Mouse (Mus musculus) limb, embryonic 14.5 days (tissue): ENCODE measurements around the gene Vps33b. TPM values are rescaled to one million over a fixed set of nuclear protein-coding genes. Genes with fewer than 3 reads are reported as not detected.

Source experiments
- ATAC-seq: fragments of 200-750 bp; cut with Nextera tagmentation; 2 replicates; pipeline ENCODE4 v1.8.0; 2017; ENCODE audit warnings: low read depth, moderate number of reproducible peaks, moderate TSS enrichment; ENCODE audit not compliant: low FRiP score
- DNase-seq: peaks from one replicate; pipeline ENCODE4 v3.0.0-alpha.2; 2015; ENCODE audit warnings: low spot score
- H3K27ac ChIP-seq: fragments of 300-500 bp; sonication (generic); replicated peaks from 2 replicates; pipeline ENCODE4 v1.5.1; 2014; ENCODE audit warnings: low read depth, mild to moderate bottlenecking, low read length, moderate library complexity, mixed read lengths
- H3K27me3 ChIP-seq: fragments of 300-500 bp; sonication (generic); 2 replicates; pipeline ENCODE4 v1.6.1; 2014; ENCODE audit warnings: low read length, mixed read lengths; ENCODE audit not compliant: control insufficient read depth, insufficient read depth
- H3K36me3 ChIP-seq: fragments of 300-500 bp; sonication (generic); 2 replicates; pipeline ENCODE4 v1.6.1; 2014; ENCODE audit warnings: mild to moderate bottlenecking, low read length, moderate library complexity, mixed read lengths; ENCODE audit not compliant: control insufficient read depth, insufficient read depth
- H3K4me1 ChIP-seq: fragments of 300-500 bp; sonication (generic); 2 replicates; pipeline ENCODE4 v1.6.1; 2014; ENCODE audit warnings: antibody characterized with exemption, low read length, mixed read lengths; ENCODE audit not compliant: control insufficient read depth, insufficient read depth
- H3K4me2 ChIP-seq: fragments of 300-500 bp; sonication (generic); replicated peaks from 2 replicates; pipeline ENCODE4 v1.6.1; 2014; ENCODE audit warnings: low read depth, mild to moderate bottlenecking, low read length, moderate library complexity; ENCODE audit not compliant: severe bottlenecking
- H3K4me3 ChIP-seq: fragments of 300-500 bp; sonication (generic); replicated peaks from 2 replicates; pipeline ENCODE4 v1.5.1; 2014; ENCODE audit warnings: low read length
- H3K9ac ChIP-seq: fragments of 300-500 bp; sonication (generic); 2 replicates; pipeline ENCODE4 v1.6.1; 2014; ENCODE audit warnings: mild to moderate bottlenecking, low read depth, low read length, moderate library complexity; ENCODE audit not compliant: severe bottlenecking
- H3K9me3 ChIP-seq: fragments of 300-500 bp; sonication (generic); 2 replicates; pipeline ENCODE4 v1.6.1; 2016; ENCODE audit warnings: low read length; ENCODE audit not compliant: control insufficient read depth
- POLR2A ChIP-seq: fragments of 200-500 bp; IDR thresholded peaks from 2 replicates; pipeline ENCODE4 v1.8.0; 2012; ENCODE audit warnings: inconsistent platforms, mild to moderate bottlenecking, moderate library complexity, borderline replicate concordance; ENCODE audit not compliant: insufficient read depth, insufficient read length; ENCODE audit errors: extremely low read depth
- WGBS: fragments of 180-500 bp; shearing (Covaris S2); extraction: QIAGEN DNeasy Blood & Tissue Kit; methylation state at CpG from one replicate; pipeline ENCODE4 v1.1.7; 2014; 5-methylcytosine and 5-hydroxymethylcytosine counted together
- polyA plus RNA-seq, 2 experiments: library from polyadenylated mRNA; depleted of rRNA in 1 of 2; stranded (reverse) in 1 of 2; unstranded in 1 of 2; fragments of >200 nt; fragmentation: Nextera tagmentation in 1 of 2; extraction: Ambion mirVana in 1 of 2; gene quantifications; 2 replicates each; pipeline versions ENCODE4 v1.2.1 to v1.2.3; 2012 to 2014

Vps33b gene
- polyA plus RNA-seq, 2 experiments: 8.6 to 17.0 TPM

DNA sequence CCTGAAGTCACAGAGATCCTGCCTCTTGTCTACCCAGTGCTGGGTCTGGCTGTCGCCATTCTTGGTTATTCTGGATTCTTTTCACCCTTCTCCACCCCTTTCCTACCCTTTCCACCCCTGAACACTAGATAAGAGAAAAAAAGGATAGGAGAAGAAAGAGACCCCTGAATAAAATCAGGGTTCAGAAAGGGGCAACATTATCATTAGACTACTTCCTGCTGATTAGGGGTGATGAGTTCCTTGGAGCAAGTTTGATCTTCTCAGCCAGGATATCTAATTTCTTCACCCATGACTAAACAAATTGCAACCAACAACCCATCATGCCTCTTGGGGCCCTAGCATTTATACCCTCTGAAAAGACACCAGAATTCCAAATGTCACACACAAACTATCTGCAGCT, 1.7 kb upstream of the Vps33b start:
- Histone ChIP-seq H3K27me3 (no peaks in the 10 kb centered on the region), H3K4me1 (peaks cover 15% of the 10 kb centered on the region), H3K4me3 (no peak overlapping the region), H3K4me2 (no peak overlapping the region), H3K36me3 (peaks cover 31% of the 10 kb centered on the region), H3K27ac (no peak overlapping the region), H3K9ac (no peak overlapping the region), H3K9me3 (no peaks in the 10 kb centered on the region)
- TF ChIP-seq POLR2A: no peak
- no peak for ATAC-seq
- 66% methylated on average over 1 of the region's 1 CpGs for WGBS
- no peak for DNase-seq

DNA sequence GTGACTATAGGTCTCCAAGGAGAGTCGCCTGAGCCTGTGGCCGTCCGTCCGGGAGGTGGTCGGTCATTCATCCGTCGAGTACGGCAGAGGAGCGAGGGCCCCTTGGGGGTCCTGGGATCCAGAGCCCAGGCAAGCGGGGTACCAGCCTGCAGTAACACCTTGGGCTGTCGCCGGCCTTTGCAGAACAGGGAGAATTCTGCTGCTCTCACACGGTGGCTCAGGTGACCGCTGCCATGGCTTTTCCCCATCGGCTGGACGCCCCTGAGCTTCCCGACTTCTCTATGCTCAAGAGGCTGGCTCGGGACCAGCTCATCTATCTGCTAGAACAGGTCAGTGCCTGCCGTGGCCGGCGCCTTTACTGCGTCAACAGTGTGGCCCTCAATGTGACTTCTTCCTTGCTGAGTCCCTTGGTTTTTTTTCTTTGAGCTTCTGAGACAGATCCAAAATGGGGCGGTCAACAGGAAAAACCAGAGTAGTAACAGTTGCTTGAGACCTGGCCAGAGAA, 354 bp downstream of the Vps33b start:
- TF ChIP-seq POLR2A: no peak
- Histone ChIP-seq H3K4me3 (peak overlapping the region; percentile 90), H3K27me3 (no peaks in the 10 kb centered on the region), H3K4me2 (peak overlapping the region; percentile 90), H3K9ac (peak overlapping the region; percentile 68), H3K36me3 (peaks cover 36% of the 10 kb centered on the region), H3K27ac (no peak overlapping the region), H3K4me1 (peaks cover 15% of the 10 kb centered on the region), H3K9me3 (peaks cover 8% of the 10 kb centered on the region; the same call in 1 of the 2 replicates)
- peak; percentile 28; the same call in 1 of the 2 replicates for ATAC-seq
- under 1% methylated on average over 23 of the region's 23 CpGs for WGBS
- no peak for DNase-seq

DNA sequence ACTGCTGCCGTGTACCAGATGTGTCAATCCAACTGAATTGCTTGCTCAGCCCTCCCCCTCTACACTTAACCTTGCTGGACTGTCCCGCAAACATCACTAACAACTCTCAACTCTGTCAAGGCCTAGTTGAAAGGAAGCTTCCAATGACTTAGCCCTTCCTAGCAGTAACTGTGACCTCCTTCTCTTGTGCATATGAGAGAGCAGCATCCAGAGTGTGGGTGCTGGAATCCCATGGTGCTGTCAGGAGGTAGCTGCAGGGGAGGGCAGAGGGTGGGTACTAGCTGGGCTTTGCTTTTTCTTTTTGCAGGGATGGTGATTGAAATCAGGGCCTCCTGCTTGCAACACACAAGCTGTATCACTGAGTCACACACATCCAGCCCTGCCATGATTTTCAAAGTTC, 4.0 kb downstream of the Vps33b start:
- 88% methylated on average over 2 of the region's 2 CpGs for WGBS
- H3K4me3 ChIP-seq: no peak overlapping the region
- ATAC-seq (no peak), DNase-seq (no peak)
- H3K9ac ChIP-seq: no peak overlapping the region
- TF ChIP-seq POLR2A: no peak
- H3K36me3 ChIP-seq: peaks cover 46% of the 10 kb centered on the region
- H3K4me1 ChIP-seq: peaks cover 15% of the 10 kb centered on the region
- H3K9me3 ChIP-seq: peaks cover 14% of the 10 kb centered on the region; the same call in 1 of the 2 replicates
- H3K27ac ChIP-seq: no peak overlapping the region
- H3K4me2 ChIP-seq: no peak overlapping the region
- H3K27me3 ChIP-seq: no peaks in the 10 kb centered on the region

DNA sequence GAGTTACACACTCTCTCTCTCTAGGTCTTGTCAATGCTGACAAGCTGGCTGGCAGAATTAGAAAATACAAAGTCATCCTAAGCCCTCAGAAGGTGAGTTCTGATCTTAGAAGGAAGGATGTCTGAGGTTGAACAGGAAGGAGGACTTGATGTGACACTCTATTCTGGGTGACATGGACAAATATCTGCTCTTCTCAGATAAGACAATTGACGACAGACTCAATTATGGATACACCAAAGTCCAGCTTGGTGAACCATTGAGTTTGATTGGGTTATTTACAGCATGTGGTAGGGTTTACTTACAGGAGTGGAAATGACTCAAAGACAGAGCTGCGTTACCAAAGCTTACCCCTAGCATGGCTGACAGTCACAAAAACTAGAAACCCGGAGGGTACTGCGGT, 6.9 kb downstream of the Vps33b start:
- TF ChIP-seq POLR2A: no peak
- Histone ChIP-seq H3K4me3 (no peak overlapping the region), H3K4me1 (no peaks in the 10 kb centered on the region), H3K27me3 (no peaks in the 10 kb centered on the region), H3K9ac (no peak overlapping the region), H3K36me3 (peaks cover 59% of the 10 kb centered on the region), H3K4me2 (no peak overlapping the region), H3K27ac (no peak overlapping the region), H3K9me3 (peaks cover 14% of the 10 kb centered on the region; the same call in 1 of the 2 replicates)
- DNase-seq: no peak
- 97% methylated on average over 4 of the region's 4 CpGs for WGBS
- no peak for ATAC-seq

DNA sequence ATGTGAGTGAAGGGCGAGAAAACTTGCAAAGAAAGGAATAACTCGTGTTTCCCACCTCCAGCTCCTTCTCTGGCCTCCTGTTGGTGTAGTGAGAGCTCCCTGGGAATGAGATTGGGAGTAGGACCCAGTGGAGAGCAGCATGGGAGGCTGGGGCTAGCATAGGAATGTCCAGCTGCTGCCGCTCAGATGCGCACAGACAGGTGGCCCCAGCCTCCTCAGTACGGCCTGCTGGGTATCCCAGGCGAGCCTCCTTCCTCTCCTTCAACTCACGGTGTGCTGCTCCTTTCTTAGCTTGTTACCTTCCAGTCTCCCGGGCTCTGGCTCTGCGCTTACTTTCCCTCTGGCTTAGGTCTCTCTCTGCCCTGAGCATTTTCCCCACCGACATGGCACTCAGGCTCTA, 10.6 kb downstream of the Vps33b start:
- no peak for ATAC-seq
- Histone ChIP-seq H3K9ac (no peak overlapping the region), H3K4me2 (no peak overlapping the region), H3K27ac (no peak overlapping the region), H3K4me3 (no peak overlapping the region), H3K27me3 (no peaks in the 10 kb centered on the region), H3K4me1 (no peaks in the 10 kb centered on the region), H3K36me3 (peaks cover 71% of the 10 kb centered on the region), H3K9me3 (peaks cover 4% of the 10 kb centered on the region; the same call in 1 of the 2 replicates)
- no peak for TF ChIP-seq POLR2A
- DNase-seq: no peak
- 80% methylated on average over 9 of the region's 10 CpGs for WGBS

DNA sequence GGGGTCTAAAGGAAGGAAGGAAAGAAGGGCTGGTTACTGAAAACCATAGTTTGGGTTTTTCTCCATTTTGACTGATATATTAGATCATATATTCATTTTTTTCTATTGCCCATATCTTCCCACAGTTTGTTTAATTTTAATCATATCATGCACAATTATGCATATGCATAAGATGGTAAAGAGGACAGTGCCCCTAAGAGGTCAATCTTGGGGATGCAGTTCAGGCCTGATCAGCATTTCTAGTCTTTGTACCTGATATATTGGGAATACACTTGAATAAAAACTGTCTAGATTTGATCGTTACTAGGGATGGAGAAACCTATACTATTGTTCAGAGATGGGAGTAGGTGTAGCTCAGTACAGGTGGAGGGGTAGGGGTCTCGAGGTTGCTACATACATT, 11.5 kb downstream of the Vps33b start:
- WGBS: 91% methylated on average over 2 of the region's 2 CpGs
- Histone ChIP-seq H3K36me3 (peaks cover 73% of the 10 kb centered on the region), H3K9ac (no peak overlapping the region), H3K4me2 (no peak overlapping the region), H3K27me3 (no peaks in the 10 kb centered on the region), H3K9me3 (no peaks in the 10 kb centered on the region), H3K4me1 (no peaks in the 10 kb centered on the region), H3K4me3 (no peak overlapping the region), H3K27ac (no peak overlapping the region)
- no peak for DNase-seq
- ATAC-seq: no peak
- no peak for TF ChIP-seq POLR2A
